Mouse (Mus musculus) cerebellum, adult 2 months (tissue): ENCODE measurements around the gene App. TPM values are rescaled to one million over a fixed set of nuclear protein-coding genes. Genes with fewer than 3 reads are reported as not detected.

ENCODE experiments used
- DNase-seq, 2 experiments: peaks; one replicate each; pipeline ENCODE4 v3.0.0; 2021
- H3K27ac ChIP-seq: fragments of 200-500 bp; 2 replicates; pipeline ENCODE4 v1.5.1; 2012; ENCODE audit warnings: low read length, control low read depth, inconsistent platforms; ENCODE audit not compliant: insufficient read depth
- H3K27me3 ChIP-seq: fragments of 200-500 bp; 2 replicates; pipeline ENCODE4 v1.6.1; 2012; ENCODE audit warnings: inconsistent platforms, mild to moderate bottlenecking, low read length, moderate library complexity; ENCODE audit not compliant: control insufficient read depth, insufficient read depth
- H3K4me1 ChIP-seq: fragments of 200-500 bp; 2 replicates; pipeline ENCODE4 v1.6.1; 2011; ENCODE audit warnings: low read length; ENCODE audit not compliant: control insufficient read depth, insufficient read depth
- H3K4me3 ChIP-seq: fragments of 200-500 bp; replicated peaks from 2 replicates; pipeline ENCODE3; 2011; ENCODE audit warnings: mild to moderate bottlenecking, low read depth, low read length, control low read depth; ENCODE audit not compliant: insufficient read depth
- CTCF ChIP-seq: fragments of 200-500 bp; IDR thresholded peaks from 2 replicates; pipeline ENCODE4 v1.5.1; 2011; ENCODE audit warnings: low read depth, mild to moderate bottlenecking, control low read depth, low read length, moderate library complexity, borderline replicate concordance; ENCODE audit not compliant: insufficient read depth
- POLR2A ChIP-seq: fragments of 200-500 bp; IDR thresholded peaks from 2 replicates; pipeline ENCODE4 v1.6.1; 2011; ENCODE audit warnings: low read length, control low read depth, borderline replicate concordance; ENCODE audit not compliant: insufficient read depth
- WGBS: fragments of 180-500 bp; shearing (Covaris S2); methylation state at CpG from one replicate; pipeline ENCODE4 v1.1.7; 2018; 5-methylcytosine and 5-hydroxymethylcytosine counted together
- polyA plus RNA-seq: library from polyadenylated mRNA; depleted of rRNA; stranded (reverse); fragments of >200 nt; gene quantifications from 2 replicates; pipeline ENCODE4 v1.2.3, GENCODE M21; 2012

The App gene
- polyA plus RNA-seq, 1 experiment: 1,076 TPM

DNA sequence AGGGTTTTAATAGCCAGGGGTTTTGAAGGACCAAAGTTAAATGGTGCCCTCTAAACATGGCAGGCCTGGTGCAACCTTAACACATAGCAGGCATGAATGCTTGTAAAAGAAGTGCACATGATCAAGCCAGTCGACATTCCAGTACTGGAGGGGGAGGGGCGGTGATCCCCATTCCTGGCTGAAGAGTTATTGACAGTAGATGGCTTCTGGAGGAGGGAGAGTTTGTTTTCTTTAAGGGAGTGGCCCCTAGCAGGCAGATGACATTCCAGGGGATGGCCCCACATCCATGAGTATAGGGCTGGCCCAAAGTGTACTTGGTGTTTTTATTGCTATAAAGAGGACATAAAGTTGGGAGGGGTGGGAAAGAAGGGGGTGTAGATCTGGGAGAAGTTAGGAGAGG is 13.4 kb downstream of the App start:
- 77% methylated on average over 2 of the region's 2 CpGs for WGBS
- Histone ChIP-seq H3K4me1 (peaks cover 6% of the 10 kb centered on the region), H3K27me3 (no peaks in the 10 kb centered on the region), H3K27ac (no peak overlapping the region), H3K4me3 (no peak overlapping the region)
- TF ChIP-seq POLR2A: no peak
- no peak for DNase-seq

- H3K4me1 ChIP-seq: peaks cover 6% of the 10 kb centered on the region
- 65% methylated on average over 11 of the region's 11 CpGs for WGBS
- no peaks in the 10 kb centered on the region for H3K27me3 ChIP-seq
- no peak for DNase-seq
- TF ChIP-seq POLR2A: no peak
- no peak for TF ChIP-seq CTCF
- H3K27ac ChIP-seq: no peak overlapping the region
- no peak overlapping the region for H3K4me3 ChIP-seq
These were observed 15.6 kb downstream of the App start for GRCm38 (mm10) chr16:85157796-85158546.

DNA sequence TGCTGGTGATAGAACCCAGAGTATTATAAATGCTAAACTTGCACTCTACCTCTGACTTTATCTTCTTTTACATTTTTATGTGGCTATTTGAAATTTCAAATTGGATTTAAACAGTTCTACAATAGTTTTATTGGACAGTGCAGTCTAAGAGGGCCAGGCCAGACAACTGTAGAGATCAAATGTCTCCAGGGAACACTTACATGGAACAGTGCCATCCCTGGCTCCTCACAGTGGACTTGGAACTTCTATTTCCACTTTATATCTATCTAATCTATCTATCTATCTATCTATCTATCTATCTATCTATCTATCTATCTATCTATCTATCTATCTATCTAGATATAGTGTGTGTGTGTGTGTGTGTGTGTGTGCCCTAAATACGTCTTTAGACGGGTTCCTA is 16.4 kb downstream of the App start:
- 82% methylated on average over 2 of the region's 2 CpGs for WGBS

DNA sequence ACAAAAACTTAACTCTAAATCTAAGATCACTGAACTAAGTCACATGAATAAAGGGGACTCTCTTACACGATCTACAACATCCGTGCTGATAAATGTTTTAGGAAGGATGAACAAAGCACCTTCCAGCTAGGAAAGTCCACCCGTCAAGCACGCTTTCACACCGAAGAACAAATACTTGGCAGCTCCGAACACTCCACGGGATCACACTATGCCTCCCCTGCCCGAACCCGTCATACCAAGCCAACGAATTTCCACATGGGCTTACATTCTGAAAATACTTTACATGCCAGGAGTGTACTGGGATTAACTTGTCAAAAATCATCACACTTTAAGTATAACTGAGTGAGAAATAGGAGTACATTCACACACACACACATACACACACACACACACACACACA is 17.7 kb downstream of the App start:
- Histone ChIP-seq H3K4me3 (no peak overlapping the region), H3K27me3 (no peaks in the 10 kb centered on the region), H3K27ac (no peak overlapping the region), H3K4me1 (peaks cover 23% of the 10 kb centered on the region)
- DNase-seq: no peak
- TF ChIP-seq CTCF (no peak), POLR2A (no peak)
- WGBS: 6% methylated on average over 10 of the region's 10 CpGs

More for the DNA sequence above, 16.4 kb downstream of the App start:
- TF ChIP-seq CTCF (no peak), POLR2A (no peak)
- DNase-seq: no peak
- no peak overlapping the region for H3K4me3 ChIP-seq
- no peaks in the 10 kb centered on the region for H3K27me3 ChIP-seq
- peaks cover 12% of the 10 kb centered on the region for H3K4me1 ChIP-seq
- no peak overlapping the region for H3K27ac ChIP-seq

GRCm38 (mm10) chr16:85152457-85152856 is 21.1 kb downstream of the App start:
- 86% methylated on average over 8 of the region's 8 CpGs for WGBS
- H3K27ac ChIP-seq: no peak overlapping the region
- no peak overlapping the region for H3K4me3 ChIP-seq

GRCm38 (mm10) chr16:85151681-85152080 is 21.9 kb downstream of the App start:
- no peak for TF ChIP-seq POLR2A
- no peak for TF ChIP-seq CTCF
- Histone ChIP-seq H3K4me1 (peaks cover 28% of the 10 kb centered on the region), H3K27me3 (no peaks in the 10 kb centered on the region), H3K4me3 (no peak overlapping the region), H3K27ac (peak overlapping the region; percentile 59)
- DNase-seq: peak in 1 of 2 experiments; percentile 36
- WGBS: 27% methylated on average over 7 of the region's 7 CpGs

More at GRCm38 (mm10) chr16:85152457-85152856, 21.1 kb downstream of the App start:
- Histone ChIP-seq H3K27me3 (no peaks in the 10 kb centered on the region), H3K4me1 (peaks cover 26% of the 10 kb centered on the region)
- TF ChIP-seq CTCF (no peak), POLR2A (no peak)
- DNase-seq: peak in 1 of 2 experiments; percentile 5

GRCm38 (mm10) chr16:85150902-85151301 is 22.7 kb downstream of the App start:
- DNase-seq: peak; percentile 30 to 41
- no peaks in the 10 kb centered on the region for H3K27me3 ChIP-seq
- TF ChIP-seq CTCF (no peak), POLR2A (no peak)
- H3K27ac ChIP-seq: peak overlapping the region; percentile 16; the same call in 1 of the 2 replicates
- WGBS: 9% methylated on average over 9 of the region's 9 CpGs
- peaks cover 28% of the 10 kb centered on the region for H3K4me1 ChIP-seq
- no peak overlapping the region for H3K4me3 ChIP-seq

DNA sequence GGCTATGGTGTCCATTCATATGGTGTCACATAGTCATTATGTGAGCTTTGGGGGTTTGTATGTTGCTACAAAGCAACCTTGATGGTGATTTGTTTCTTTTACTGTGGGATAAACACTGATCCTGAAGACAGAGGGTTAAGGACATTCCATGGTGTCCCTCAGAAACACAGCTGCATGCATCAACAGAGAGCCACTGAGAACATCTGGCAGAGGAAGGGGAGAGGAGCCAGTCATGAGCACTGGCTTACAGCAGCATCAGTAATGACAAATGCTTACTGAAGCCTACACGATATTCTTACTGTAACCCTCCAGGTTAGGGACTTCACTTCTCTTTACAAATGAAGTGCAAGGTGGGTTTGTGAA is 24.1 kb downstream of the App start:
- TF ChIP-seq POLR2A (no peak), CTCF (no peak)
- Histone ChIP-seq H3K4me1 (peaks cover 25% of the 10 kb centered on the region), H3K27me3 (no peaks in the 10 kb centered on the region), H3K27ac (no peak overlapping the region), H3K4me3 (no peak overlapping the region)
- 74% methylated on average over 1 of the region's 1 CpGs for WGBS
- peak in 1 of 2 experiments; percentile 4 for DNase-seq
